Mouse (Mus musculus) MEL (cell line): ENCODE measurements around the gene Stmn1. TPM values are rescaled to one million over a fixed set of nuclear protein-coding genes. Genes with fewer than 3 reads are reported as not detected.

Experiments
- DNase-seq: peaks from one replicate; pipeline ENCODE4 v3.0.0; 2011; ENCODE audit warnings: low read depth, low spot score
- H3K27ac ChIP-seq: 2 replicates; pipeline ENCODE4 v1.5.1; 2012; ENCODE audit warnings: low read depth, mild to moderate bottlenecking, control low read depth, low read length, moderate library complexity; ENCODE audit not compliant: control insufficient read depth
- H3K27me3 ChIP-seq, 2 experiments: fragments of 150-350 bp in 1 of 2; sonication (generic) in 1 of 2; 2 replicates each; pipeline ENCODE4 v1.6.1; 2012; ENCODE audit warnings: low read length in 2 of 2, mild to moderate bottlenecking in 2 of 2, improper control_type of control experiment in 1 of 2, moderate library complexity in 1 of 2; ENCODE audit not compliant: insufficient read depth in 2 of 2, control insufficient read depth in 1 of 2
- H3K36me3 ChIP-seq, 2 experiments: 2 replicates each; pipeline ENCODE4 v1.6.1; 2012 to 2014; ENCODE audit warnings: low read length in 2 of 2, improper control_type of control experiment in 1 of 2, inconsistent platforms in 1 of 2, mild to moderate bottlenecking in 1 of 2; ENCODE audit not compliant: insufficient read depth in 2 of 2, control insufficient read depth in 1 of 2
- H3K4me1 ChIP-seq, 2 experiments: fragments of 150-350 bp in 1 of 2; sonication (generic) in 1 of 2; 2 replicates each; pipeline ENCODE4 v1.6.1; 2012; ENCODE audit warnings: low read length in 2 of 2, improper control_type of control experiment in 1 of 2, mild to moderate bottlenecking in 1 of 2; ENCODE audit not compliant: insufficient read depth in 2 of 2, control insufficient read depth in 1 of 2
- H3K4me3 ChIP-seq, 2 experiments: fragments of 150-350 bp in 1 of 2; sonication (generic) in 1 of 2; 2 replicates each; pipeline ENCODE4 v1.5.1; 2012; ENCODE audit warnings: low read depth in 2 of 2, low read length in 2 of 2, mild to moderate bottlenecking in 2 of 2, moderate library complexity in 2 of 2, control low read depth in 1 of 2, improper control_type of control experiment in 1 of 2; ENCODE audit not compliant: control insufficient read depth in 1 of 2, insufficient read depth in 1 of 2
- H3K79me2 ChIP-seq: 2 replicates; pipeline ENCODE4 v1.6.1; 2012; ENCODE audit warnings: mild to moderate bottlenecking, low read length, moderate library complexity; ENCODE audit not compliant: control insufficient read depth, poor library complexity, insufficient read depth
- H3K9ac ChIP-seq: 2 replicates; pipeline ENCODE4 v1.6.1; 2012; ENCODE audit warnings: low read depth, mild to moderate bottlenecking, control low read depth, low read length, moderate library complexity; ENCODE audit not compliant: control insufficient read depth, poor library complexity, severe bottlenecking
- H3K9me3 ChIP-seq: fragments of 150-350 bp; sonication (generic); replicated peaks from 2 replicates; pipeline ENCODE4 v1.6.1; 2012; ENCODE audit warnings: mild to moderate bottlenecking, low read length, improper control_type of control experiment, moderate library complexity; ENCODE audit not compliant: insufficient read depth
- CHD1 ChIP-seq: IDR thresholded peaks from 2 replicates; pipeline ENCODE4 v1.6.1; 2012; ENCODE audit warnings: low read depth, mild to moderate bottlenecking, inconsistent platforms, low read length, improper control_type of control experiment
- CHD2 ChIP-seq: IDR thresholded peaks from 2 replicates; pipeline ENCODE4 v1.6.1; 2011; ENCODE audit warnings: low read length, improper control_type of control experiment
- ELF1 ChIP-seq: IDR thresholded peaks from 2 replicates; pipeline ENCODE4 v1.6.1; 2014; ENCODE audit warnings: low read depth, mild to moderate bottlenecking, inconsistent platforms, low read length, improper control_type of control experiment, moderate library complexity
- EP300 ChIP-seq, 2 experiments: IDR thresholded peaks; 2 replicates each; pipeline ENCODE4 v1.6.1; 2011; ENCODE audit warnings: improper control_type of control experiment in 2 of 2, low read length in 2 of 2, low read depth in 1 of 2, mild to moderate bottlenecking in 1 of 2
- ETS1 ChIP-seq: IDR thresholded peaks from 2 replicates; pipeline ENCODE4 v1.6.1; 2012; ENCODE audit warnings: low read depth, mild to moderate bottlenecking, inconsistent platforms, low read length, improper control_type of control experiment, moderate library complexity
- GATA1 ChIP-seq: IDR thresholded peaks from 2 replicates; pipeline ENCODE4 v1.6.1; 2011; ENCODE audit warnings: low read depth, low read length, improper control_type of control experiment
- JUND ChIP-seq: IDR thresholded peaks from 2 replicates; pipeline ENCODE4 v1.6.1; 2011; ENCODE audit warnings: low read depth, mild to moderate bottlenecking, improper control_type of control experiment, low read length
- MAZ ChIP-seq: IDR thresholded peaks from 2 replicates; pipeline ENCODE4 v1.6.1; 2012; ENCODE audit warnings: low read depth, mild to moderate bottlenecking, inconsistent platforms, low read length, improper control_type of control experiment
- MXI1 ChIP-seq: IDR thresholded peaks from 2 replicates; pipeline ENCODE4 v1.6.1; 2011; ENCODE audit warnings: mild to moderate bottlenecking, low read depth, low read length, improper control_type of control experiment
- NELFE ChIP-seq: IDR thresholded peaks from 2 replicates; pipeline ENCODE4 v1.6.1; 2011; ENCODE audit warnings: low read depth, low read length, improper control_type of control experiment
- POLR2AphosphoS5 ChIP-seq: IDR thresholded peaks from 2 replicates; pipeline ENCODE4 v1.6.1; 2012; ENCODE audit warnings: low read depth, borderline replicate concordance, mild to moderate bottlenecking, inconsistent platforms, low read length, moderate library complexity, mixed read lengths
- RAD21 ChIP-seq: IDR thresholded peaks from 2 replicates; pipeline ENCODE4 v1.6.1; 2011; ENCODE audit warnings: mild to moderate bottlenecking, low read depth, low read length, improper control_type of control experiment
- TAL1 ChIP-seq: IDR thresholded peaks from 2 replicates; pipeline ENCODE4 v1.6.1; 2012; ENCODE audit warnings: mild to moderate bottlenecking, inconsistent platforms, low read length, moderate library complexity, mixed read lengths
- UBTF ChIP-seq: IDR thresholded peaks from 2 replicates; pipeline ENCODE4 v1.6.1; 2012; ENCODE audit warnings: low read depth, mild to moderate bottlenecking, inconsistent platforms, low read length, improper control_type of control experiment, moderate library complexity, borderline replicate concordance; ENCODE audit not compliant: insufficient read depth
- ZC3H11A ChIP-seq: IDR thresholded peaks from 2 replicates; pipeline ENCODE4 v1.6.1; 2012; ENCODE audit warnings: low read depth, mild to moderate bottlenecking, inconsistent platforms, low read length, improper control_type of control experiment
- ZKSCAN1 ChIP-seq: IDR thresholded peaks from 2 replicates; pipeline ENCODE4 v1.6.1; 2012; ENCODE audit warnings: low read depth, mild to moderate bottlenecking, inconsistent platforms, low read length, improper control_type of control experiment, moderate library complexity
- ZMIZ1 ChIP-seq: IDR thresholded peaks from 2 replicates; pipeline ENCODE4 v1.6.1; 2012; ENCODE audit warnings: low read depth, mild to moderate bottlenecking, inconsistent platforms, low read length, improper control_type of control experiment, moderate library complexity
- polyA plus RNA-seq, 2 experiments: library from polyadenylated mRNA; stranded (reverse) in 1 of 2; unstranded in 1 of 2; fragments of >175 nt in 1 of 2; fragments of >200 nt in 1 of 2; gene quantifications; 2 replicates each; pipeline versions ENCODE4 v1.2.1 to v1.2.4; 2012; ENCODE audit warnings: low replicate concordance in 2 of 2, low read depth in 1 of 2; ENCODE audit not compliant: insufficient read length in 2 of 2, insufficient read depth in 1 of 2, missing spikeins in 1 of 2
- total RNA-seq: library from RNA; depleted of rRNA; stranded (reverse); fragments of 300-350 nt; gene quantifications from 2 replicates; pipeline ENCODE4 v1.2.3, GENCODE M21; 2012

Stmn1 gene
- total and polyA plus RNA-seq, 3 experiments: 214 to 350 TPM; not detected in 1

DNA sequence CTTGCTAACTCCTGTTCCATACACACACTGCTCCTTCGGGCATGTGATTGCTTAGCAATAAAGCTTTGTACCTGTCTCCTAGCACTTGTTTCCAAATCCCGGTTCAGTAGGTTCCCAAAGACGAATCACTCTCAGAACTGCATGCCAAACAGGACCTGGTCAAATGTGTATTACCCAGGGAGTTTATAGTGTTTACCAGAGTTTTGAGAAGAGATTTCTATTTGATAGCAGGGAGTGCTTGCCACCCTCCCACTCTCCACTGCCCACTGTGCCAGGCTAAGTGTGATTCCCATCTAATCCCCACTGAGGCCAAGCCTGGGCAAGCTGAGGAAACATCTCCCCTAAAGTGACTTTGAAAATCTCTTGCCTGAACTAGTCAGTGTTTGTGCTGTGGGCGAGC, 25.9 kb upstream of the Stmn1 start:
- no peak for DNase-seq
- no peak overlapping the region for H3K27ac ChIP-seq
- TF ChIP-seq ELF1: no peak
- no peak for TF ChIP-seq ZC3H11A
- no peak for TF ChIP-seq RAD21
- no peak for TF ChIP-seq UBTF
- no peak for TF ChIP-seq CHD1
- TF ChIP-seq, all 39 proteins: peak for 0
- Histone ChIP-seq H3K9ac (no peak overlapping the region), H3K4me3 (no peak overlapping the region), H3K9me3 (no peaks in the 10 kb centered on the region), H3K79me2 (no peaks in the 10 kb centered on the region), H3K27me3 (no peaks in the 10 kb centered on the region; a peak in 1 of 4 replicates), H3K4me1 (peaks cover 0 to 18% of the 10 kb centered on the region in 2 experiments; a peak in 3 of 4 replicates), H3K36me3 (peaks cover 0 to 13% of the 10 kb centered on the region in 2 experiments; a peak in 2 of 4 replicates)

- no peak for DNase-seq
- Histone ChIP-seq H3K27me3 (no peaks in the 10 kb centered on the region; a peak in 3 of 4 replicates), H3K9ac (no peak overlapping the region), H3K4me1 (peaks cover 0 to 18% of the 10 kb centered on the region in 2 experiments; a peak in 3 of 4 replicates), H3K27ac (no peak overlapping the region), H3K9me3 (no peaks in the 10 kb centered on the region), H3K4me3 (no peak overlapping the region), H3K79me2 (no peaks in the 10 kb centered on the region), H3K36me3 (peaks cover 0 to 13% of the 10 kb centered on the region in 2 experiments; a peak in 2 of 4 replicates)
- no peak for TF ChIP-seq MXI1
- no peak for TF ChIP-seq GATA1
- no peak for TF ChIP-seq RAD21
- TF ChIP-seq JUND: no peak
- TF ChIP-seq EP300 (IDR thresholded peaks at IDR 0.05; ENCODE audit: low read depth in 1 of 2, low read length in 2 of 2): no peak
Observed at GRCm38 (mm10) chr4:134443589-134443988, 24.5 kb upstream of the Stmn1 start.

GRCm38 (mm10) chr4:134444949-134445348, 23.2 kb upstream of the Stmn1 start:
- Histone ChIP-seq H3K27ac (no peak overlapping the region), H3K9ac (no peak overlapping the region), H3K27me3 (no peaks in the 10 kb centered on the region; a peak in 3 of 4 replicates), H3K4me1 (peaks cover 0 to 6% of the 10 kb centered on the region in 2 experiments; a peak in 2 of 4 replicates)
- no peak for DNase-seq
- no peak for TF ChIP-seq CHD2
- TF ChIP-seq NELFE: no peak
- no peak for TF ChIP-seq MXI1
- TF ChIP-seq UBTF: no peak
- no peak for TF ChIP-seq ETS1
- TF ChIP-seq MAZ: no peak
- no peak for TF ChIP-seq ZMIZ1
- TF ChIP-seq POLR2AphosphoS5: no peak
- no peak for TF ChIP-seq ZKSCAN1
- TF ChIP-seq TAL1: no peak
- TF ChIP-seq, all 39 proteins: peak for 0
- H3K9me3 ChIP-seq: no peaks in the 10 kb centered on the region
- H3K79me2 ChIP-seq: no peaks in the 10 kb centered on the region
- no peak overlapping the region for H3K4me3 ChIP-seq
- peaks cover 0 to 5% of the 10 kb centered on the region in 2 experiments; a peak in 2 of 4 replicates for H3K36me3 ChIP-seq
